Mouse (Mus musculus): ENCODE data around the gene Gm20388. TPM values are rescaled to one million over a fixed set of nuclear protein-coding genes. Genes with fewer than 3 reads are reported as not detected.

Gene Gm20388
- polyA plus RNA-seq, 2 experiments = 8.5 TPM; not detected in 1

- no peak for ATAC-seq (ENCODE audit: insufficient read depth)
- H3K4me1 ChIP-seq (replicated peaks; ENCODE audit: control insufficient read depth in 2 of 2, insufficient read depth in 2 of 2, low read length in 1 of 2) = peaks cover 3 to 17% of the 10 kb centered on the region in 2 experiments
- WGBS (ENCODE audit: insufficient replicate concordance) = 67% methylated on average over 29 of the region's 29 CpGs
- no peaks in the 10 kb centered on the region for H3K27me3 ChIP-seq (ENCODE audit: control insufficient read depth, insufficient read depth, low read length)
- no peak overlapping the region for H3K9ac ChIP-seq (replicated peaks)
- no peaks in the 10 kb centered on the region for H3K9me3 ChIP-seq (ENCODE audit: control insufficient read depth, low read length)
- H3K4me3 ChIP-seq (ENCODE audit: insufficient read depth in 1 of 2, low read depth in 2 of 2, low read length in 2 of 2) = no peak overlapping the region
- DNase-seq (ENCODE audit: low read depth in 3 of 3, low spot score in 3 of 3) = no peak
- 0 out of 2 replicates have a peak, but pooled peaks have one; percentile 7 for TF ChIP-seq CTCF (IDR thresholded peaks at IDR 0.05; ENCODE audit: low read depth)
- no peak for TF ChIP-seq EP300 (IDR thresholded peaks at IDR 0.05; ENCODE audit: low read depth)
- H3K4me2 ChIP-seq (ENCODE audit: low read depth) = no peak overlapping the region
- H3K27ac ChIP-seq = no peak overlapping the region
- H3K36me3 ChIP-seq (replicated peaks; ENCODE audit: control insufficient read depth, insufficient read depth, low read depth) = no peaks in the 10 kb centered on the region
These were observed 502.4 kb downstream of the Gm20388 start for GRCm38 (mm10) chr8:120412911-120413625.

- TF ChIP-seq EP300 (IDR thresholded peaks at IDR 0.05; ENCODE audit: low read depth) (no peak), CTCF (IDR thresholded peaks at IDR 0.05; ENCODE audit: low read depth) (no peak)
- WGBS (ENCODE audit: insufficient replicate concordance) = 77% methylated on average over 6 of the region's 6 CpGs
- Histone ChIP-seq H3K4me2 (ENCODE audit: low read depth) (no peak overlapping the region), H3K4me1 (replicated peaks; ENCODE audit: control insufficient read depth in 2 of 2, insufficient read depth in 2 of 2, low read length in 1 of 2) (peaks cover 0 to 13% of the 10 kb centered on the region in 2 experiments; a peak in 2 of 4 replicates), H3K9ac (replicated peaks) (no peak overlapping the region), H3K36me3 (replicated peaks; ENCODE audit: control insufficient read depth, insufficient read depth, low read depth) (no peaks in the 10 kb centered on the region), H3K4me3 (ENCODE audit: insufficient read depth in 1 of 2, low read depth in 2 of 2, low read length in 2 of 2) (no peak overlapping the region), H3K27me3 (ENCODE audit: control insufficient read depth, insufficient read depth, low read length) (no peaks in the 10 kb centered on the region), H3K27ac (no peak overlapping the region), H3K9me3 (ENCODE audit: control insufficient read depth, low read length) (no peaks in the 10 kb centered on the region)
- ATAC-seq (ENCODE audit: insufficient read depth) = no peak
- no peak for DNase-seq (ENCODE audit: low read depth in 3 of 3, low spot score in 3 of 3)
These were observed 503.0 kb downstream of the Gm20388 start for GRCm38 (mm10) chr8:120413626-120413988.

- Histone ChIP-seq H3K27me3 (ENCODE audit: control insufficient read depth, insufficient read depth, low read length) (no peaks in the 10 kb centered on the region), H3K4me2 (ENCODE audit: low read depth) (no peak overlapping the region), H3K27ac (no peak overlapping the region), H3K9ac (replicated peaks) (no peak overlapping the region), H3K4me3 (ENCODE audit: insufficient read depth in 1 of 2, low read depth in 2 of 2, low read length in 2 of 2) (no peak overlapping the region), H3K4me1 (replicated peaks; ENCODE audit: control insufficient read depth in 2 of 2, insufficient read depth in 2 of 2, low read length in 1 of 2) (peaks cover 0 to 7% of the 10 kb centered on the region in 2 experiments; a peak in 1 of 4 replicates), H3K9me3 (ENCODE audit: control insufficient read depth, low read length) (no peaks in the 10 kb centered on the region), H3K36me3 (replicated peaks; ENCODE audit: control insufficient read depth, insufficient read depth, low read depth) (no peaks in the 10 kb centered on the region)
- WGBS (ENCODE audit: insufficient replicate concordance) = 87% methylated on average over 4 of the region's 4 CpGs
- ATAC-seq (ENCODE audit: insufficient read depth) (no peak), DNase-seq (ENCODE audit: low read depth in 3 of 3, low spot score in 3 of 3) (no peak)
- TF ChIP-seq CTCF (IDR thresholded peaks at IDR 0.05; ENCODE audit: low read depth) = no peak
- no peak for TF ChIP-seq EP300 (IDR thresholded peaks at IDR 0.05; ENCODE audit: low read depth)
These were observed 503.6 kb downstream of the Gm20388 start for GRCm38 (mm10) chr8:120414216-120414615.

GRCm38 (mm10) chr8:120415474-120415873 lies 504.8 kb downstream of the Gm20388 start:
- WGBS (ENCODE audit: insufficient replicate concordance) = 75% methylated on average over 6 of the region's 11 CpGs
- no peak for ATAC-seq (ENCODE audit: insufficient read depth)
- Histone ChIP-seq H3K27me3 (ENCODE audit: control insufficient read depth, insufficient read depth, low read length) (no peaks in the 10 kb centered on the region), H3K4me3 (ENCODE audit: insufficient read depth in 1 of 2, low read depth in 2 of 2, low read length in 2 of 2) (no peak overlapping the region), H3K9me3 (ENCODE audit: control insufficient read depth, low read length) (no peaks in the 10 kb centered on the region), H3K4me2 (ENCODE audit: low read depth) (no peak overlapping the region), H3K36me3 (replicated peaks; ENCODE audit: control insufficient read depth, insufficient read depth, low read depth) (no peaks in the 10 kb centered on the region), H3K9ac (replicated peaks) (no peak overlapping the region), H3K27ac (no peak overlapping the region), H3K4me1 (replicated peaks; ENCODE audit: control insufficient read depth in 2 of 2, insufficient read depth in 2 of 2, low read length in 1 of 2) (peaks cover 3 to 13% of the 10 kb centered on the region in 2 experiments; a peak in 3 of 4 replicates)
- no peak for DNase-seq (ENCODE audit: low read depth in 3 of 3, low spot score in 3 of 3)
- TF ChIP-seq CTCF (IDR thresholded peaks at IDR 0.05; ENCODE audit: low read depth) (no peak), EP300 (IDR thresholded peaks at IDR 0.05; ENCODE audit: low read depth) (no peak)

GRCm38 (mm10) chr8:120416173-120416521 lies 505.5 kb downstream of the Gm20388 start:
- peak overlapping the region; percentile 23; the same call in 1 of the 2 replicates for H3K4me2 ChIP-seq (ENCODE audit: low read depth)
- no peak overlapping the region for H3K9ac ChIP-seq (replicated peaks)
- no peak for DNase-seq (ENCODE audit: low read depth in 3 of 3, low spot score in 3 of 3)
- no peaks in the 10 kb centered on the region for H3K27me3 ChIP-seq (ENCODE audit: control insufficient read depth, insufficient read depth, low read length)
- TF ChIP-seq EP300 (IDR thresholded peaks at IDR 0.05; ENCODE audit: low read depth) (no peak), CTCF (IDR thresholded peaks at IDR 0.05; ENCODE audit: low read depth) (no peak)
- H3K36me3 ChIP-seq (replicated peaks; ENCODE audit: control insufficient read depth, insufficient read depth, low read depth) = no peaks in the 10 kb centered on the region
- ATAC-seq (ENCODE audit: insufficient read depth) = no peak
- no peaks in the 10 kb centered on the region for H3K9me3 ChIP-seq (ENCODE audit: control insufficient read depth, low read length)
- H3K4me3 ChIP-seq (ENCODE audit: insufficient read depth in 1 of 2, low read depth in 2 of 2, low read length in 2 of 2) = no peak overlapping the region
- no peak overlapping the region for H3K27ac ChIP-seq
- H3K4me1 ChIP-seq (replicated peaks; ENCODE audit: control insufficient read depth in 2 of 2, insufficient read depth in 2 of 2, low read length in 1 of 2) = peaks cover 3 to 17% of the 10 kb centered on the region in 2 experiments; a peak in 3 of 4 replicates
- 41% methylated on average over 8 of the region's 8 CpGs for WGBS (ENCODE audit: insufficient replicate concordance)

Measured in liver, embryonic 14.5 days (tissue).